Mouse (Mus musculus) frontal cortex, postnatal 10 days (tissue): ENCODE data around the gene Cpa2.
A peak's percentile ranks its signal among the peaks of the same experiment; 100 is the strongest.

Experiments
- DNase-seq, 2 experiments: peaks; one replicate each; pipeline ENCODE4 v3.0.0; 2022; ENCODE audit warnings: low spot score in 2 of 2, mixed read lengths in 1 of 2

Cpa2 gene

DNA sequence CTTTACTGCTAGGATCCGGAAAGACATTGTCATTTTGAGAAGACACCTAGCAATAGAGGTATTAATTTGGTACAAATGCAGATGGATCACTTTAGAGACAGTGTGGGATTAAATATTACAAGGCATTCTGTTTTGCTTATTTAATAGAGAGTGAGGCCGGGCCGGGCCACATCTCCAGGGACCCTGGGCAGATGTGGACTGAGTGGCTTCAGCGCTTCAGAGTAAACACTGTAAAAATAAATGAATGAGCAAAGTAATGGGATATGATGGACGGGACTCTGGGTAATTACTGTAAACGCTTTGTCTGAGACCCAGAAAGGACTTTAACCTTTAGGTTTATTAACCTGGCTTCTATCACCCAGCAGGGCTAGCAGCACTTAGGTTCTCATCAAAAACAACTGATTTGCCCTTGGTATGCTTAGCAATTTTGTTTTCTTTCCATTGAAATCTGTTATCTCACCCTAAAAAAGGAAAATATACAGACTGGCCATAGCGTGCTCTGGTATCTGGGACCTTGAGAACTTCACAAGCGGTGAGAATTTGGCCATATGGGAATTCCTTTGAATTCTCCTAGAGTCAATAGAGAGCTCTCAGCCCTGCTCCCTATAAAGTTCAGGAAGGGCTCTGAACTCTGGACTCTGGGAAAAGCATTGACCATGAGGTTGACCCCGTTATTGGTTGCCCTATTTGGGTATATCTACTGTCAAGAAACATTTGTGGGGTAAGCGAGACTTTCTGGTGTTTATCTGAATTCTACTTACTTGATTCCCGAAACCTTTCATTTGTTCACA lies at the start of gene Cpa2:
Gene Cpa2, plus strand, starts transcription at position 574 of the 791 bp plus-strand sequence.
- no peak for DNase-seq

DNA sequence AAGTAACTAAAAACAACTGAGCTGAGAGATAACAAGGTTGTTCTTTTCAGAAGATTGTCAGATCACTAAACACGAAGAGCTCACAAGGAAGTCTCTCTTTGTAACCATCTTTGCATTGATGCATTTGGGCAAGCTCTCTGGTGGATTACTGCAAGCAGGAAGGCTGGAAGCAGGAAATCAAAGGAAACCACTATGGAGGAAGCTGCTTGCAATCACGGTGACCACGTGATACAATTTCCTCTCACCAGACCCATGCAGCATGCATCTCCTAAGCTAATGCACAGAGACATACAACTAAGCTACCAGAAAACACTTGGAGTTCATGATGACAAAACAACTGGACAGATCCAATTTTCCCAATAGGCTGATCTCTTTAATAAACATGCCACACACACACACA lies 42.3 kb upstream of the Cpa2 start:
- no peak for DNase-seq

DNA sequence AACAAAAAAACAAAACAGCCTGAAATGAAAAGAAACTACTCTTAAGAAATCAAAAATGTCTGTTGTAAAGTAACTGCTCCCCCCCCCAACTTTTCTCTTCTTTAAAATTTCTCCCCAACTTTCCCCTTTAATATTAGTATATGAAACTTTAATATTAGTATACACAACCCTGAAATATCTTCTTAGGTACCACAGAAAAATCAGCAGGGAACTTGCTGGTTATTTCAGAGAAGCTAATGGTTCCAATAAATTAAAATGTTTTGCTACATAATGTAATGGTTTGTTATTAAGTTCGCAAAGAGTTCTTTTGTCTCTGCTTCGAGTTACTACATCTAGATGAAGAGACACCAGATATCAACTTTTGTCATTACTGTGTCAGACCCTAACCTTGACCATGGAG lies 32.6 kb upstream of the Cpa2 start:
- DNase-seq, result no peak

DNA sequence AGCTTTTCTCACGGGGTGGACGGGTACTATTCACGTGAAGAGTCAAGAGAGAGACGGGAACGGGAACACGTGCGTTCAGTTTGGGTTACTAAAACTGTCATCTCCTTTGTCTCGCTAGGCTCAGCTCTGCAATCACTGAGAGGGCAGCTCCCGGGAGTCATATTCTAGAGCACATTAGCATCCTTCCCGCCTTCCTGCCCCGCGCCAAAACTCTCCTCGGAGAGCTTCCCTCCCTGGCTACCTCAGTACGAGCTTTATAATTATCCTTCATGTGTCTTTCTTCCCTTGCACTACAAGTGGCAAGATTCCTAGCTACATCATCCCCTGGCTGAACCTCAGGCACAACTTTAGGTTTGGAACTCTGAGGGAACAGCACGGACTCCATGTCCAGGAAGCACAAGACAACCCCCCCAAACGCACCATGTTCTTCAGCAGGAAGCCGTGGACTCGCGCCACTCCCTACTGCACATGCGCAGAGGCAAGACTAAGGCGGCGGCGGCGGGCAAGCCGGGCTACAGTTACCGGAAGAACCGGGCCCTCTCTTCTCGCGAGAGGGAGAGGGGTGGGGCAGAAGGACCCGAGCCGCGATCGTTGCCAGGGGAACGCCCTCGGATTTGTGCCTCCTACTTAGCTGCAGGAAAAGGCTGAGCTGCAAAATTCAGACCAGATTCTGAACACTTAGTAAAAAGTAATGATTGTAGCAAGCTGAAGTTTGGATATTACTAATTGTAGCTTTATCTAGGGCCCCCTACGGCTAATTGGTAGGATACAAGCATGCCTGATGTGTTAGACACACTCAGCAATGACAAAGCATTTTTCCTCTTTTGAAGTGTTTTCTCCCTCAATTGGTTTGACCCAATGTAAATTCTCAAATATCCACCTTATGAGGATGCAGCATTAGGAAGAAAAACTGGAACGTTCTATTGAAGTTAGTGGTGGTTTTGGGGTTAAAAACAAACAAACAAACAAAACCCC lies 31.8 kb upstream of the Cpa2 start, which contains the start of the genes Tmem209 and Ssmem1:
Gene Tmem209, minus strand, starts transcription at position 519 of the 975 bp plus-strand sequence.
Gene Ssmem1, plus strand, starts transcription at position 585 of the 975 bp plus-strand sequence.
- peak; percentile 98 to 99 for DNase-seq

DNA sequence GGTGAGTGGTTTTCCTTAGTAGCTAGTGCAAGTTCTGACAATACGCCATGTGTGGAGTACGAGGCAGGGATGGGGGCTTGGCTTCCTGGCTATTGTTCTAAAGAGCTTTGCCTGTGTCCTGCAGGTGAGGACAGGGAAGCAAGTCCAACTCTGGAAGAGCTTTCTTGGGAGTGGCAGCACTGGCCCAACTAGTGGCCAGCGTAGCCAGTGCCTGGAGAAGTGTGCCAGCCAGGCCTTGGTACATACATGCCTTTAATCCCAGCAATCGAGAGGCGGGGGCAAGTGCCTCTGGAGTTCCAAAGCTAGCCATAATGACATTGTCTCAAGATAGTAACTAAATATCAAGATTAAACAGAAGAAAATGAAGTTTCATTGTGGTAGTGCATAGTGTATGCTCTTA lies 31.1 kb upstream of the Cpa2 start:
- DNase-seq, result peak in 1 of 2 experiments; percentile 18

DNA sequence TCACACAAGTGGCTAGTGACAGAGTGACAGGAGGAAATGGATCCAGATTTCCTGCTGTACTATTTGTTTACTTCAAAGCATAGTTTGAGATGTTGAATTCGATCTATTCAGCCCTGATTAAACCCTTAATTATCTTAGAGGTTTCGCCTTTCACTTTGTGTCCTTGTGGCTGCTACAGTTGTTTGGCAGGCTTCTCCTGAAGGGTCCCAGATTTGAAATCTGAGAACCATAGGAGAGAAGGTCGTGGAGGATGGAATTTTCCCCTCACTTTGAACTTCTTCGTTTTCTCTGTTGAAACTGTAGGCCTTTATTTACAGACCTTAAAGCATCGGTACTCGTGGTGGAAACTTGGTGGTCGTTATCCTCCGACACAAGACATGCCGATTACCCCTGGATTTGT lies 27.1 kb upstream of the Cpa2 start:
- DNase-seq, result no peak

DNA sequence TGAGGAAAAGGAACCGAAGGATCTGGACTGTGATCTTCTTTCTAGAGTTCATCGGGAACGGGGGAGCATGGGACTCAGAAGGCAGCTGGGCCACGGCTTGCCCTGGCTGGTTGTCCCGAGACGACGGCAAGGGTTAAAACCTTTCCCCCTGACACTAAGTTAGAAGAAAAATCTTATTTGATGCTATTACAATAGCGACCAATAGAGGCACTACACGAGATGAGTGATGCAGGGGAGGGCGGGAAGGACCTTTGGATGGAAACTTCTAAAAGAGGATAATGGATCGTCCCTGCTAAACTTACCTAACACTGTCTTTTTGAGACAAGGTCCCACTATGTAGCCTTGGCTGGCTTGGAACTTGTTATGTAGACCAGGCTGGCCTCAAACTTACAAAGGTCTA lies 21.0 kb upstream of the Cpa2 start:
- DNase-seq, result no peak

DNA sequence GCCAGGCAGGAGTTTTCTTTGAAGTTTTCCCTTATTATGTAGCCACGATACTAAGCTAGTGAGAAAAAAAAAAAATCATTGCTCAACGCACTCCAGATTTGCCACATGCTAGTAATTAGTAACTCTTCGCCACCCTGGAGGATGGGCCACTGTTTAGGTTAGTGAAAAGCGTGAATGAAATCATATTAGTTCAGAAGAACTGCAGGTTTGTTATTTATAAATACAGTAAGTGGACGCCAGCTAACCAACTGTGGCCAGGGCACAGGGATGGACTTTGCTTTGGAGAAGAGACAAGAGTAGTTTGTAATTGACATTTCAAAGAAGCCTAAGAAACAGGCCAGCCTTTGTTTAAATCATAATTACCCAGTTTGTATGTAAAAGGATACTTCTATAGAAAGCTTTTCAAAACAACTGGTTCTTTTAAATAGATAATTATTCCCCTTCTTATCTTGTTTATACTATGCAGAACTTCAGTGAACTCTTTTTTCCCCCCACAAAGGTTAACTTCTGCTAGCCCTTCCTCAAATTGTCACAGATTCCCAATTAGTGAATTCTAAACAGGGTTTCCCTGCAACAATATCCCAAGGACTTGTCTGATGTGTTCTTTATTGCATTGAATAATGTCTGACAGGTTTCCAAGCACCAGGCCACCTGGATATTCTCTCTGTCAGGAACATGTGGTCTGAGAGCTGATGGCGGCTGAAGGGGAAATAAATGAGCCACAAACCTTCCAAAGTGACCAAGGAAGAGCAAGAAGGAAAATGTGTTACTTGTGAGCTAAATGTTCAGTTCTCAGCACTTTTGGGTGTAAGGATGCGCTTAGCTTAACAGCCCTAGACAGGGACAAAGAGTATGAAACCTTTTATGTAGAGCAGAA lies 15.7 kb upstream of the Cpa2 start:
- no peak for DNase-seq

DNA sequence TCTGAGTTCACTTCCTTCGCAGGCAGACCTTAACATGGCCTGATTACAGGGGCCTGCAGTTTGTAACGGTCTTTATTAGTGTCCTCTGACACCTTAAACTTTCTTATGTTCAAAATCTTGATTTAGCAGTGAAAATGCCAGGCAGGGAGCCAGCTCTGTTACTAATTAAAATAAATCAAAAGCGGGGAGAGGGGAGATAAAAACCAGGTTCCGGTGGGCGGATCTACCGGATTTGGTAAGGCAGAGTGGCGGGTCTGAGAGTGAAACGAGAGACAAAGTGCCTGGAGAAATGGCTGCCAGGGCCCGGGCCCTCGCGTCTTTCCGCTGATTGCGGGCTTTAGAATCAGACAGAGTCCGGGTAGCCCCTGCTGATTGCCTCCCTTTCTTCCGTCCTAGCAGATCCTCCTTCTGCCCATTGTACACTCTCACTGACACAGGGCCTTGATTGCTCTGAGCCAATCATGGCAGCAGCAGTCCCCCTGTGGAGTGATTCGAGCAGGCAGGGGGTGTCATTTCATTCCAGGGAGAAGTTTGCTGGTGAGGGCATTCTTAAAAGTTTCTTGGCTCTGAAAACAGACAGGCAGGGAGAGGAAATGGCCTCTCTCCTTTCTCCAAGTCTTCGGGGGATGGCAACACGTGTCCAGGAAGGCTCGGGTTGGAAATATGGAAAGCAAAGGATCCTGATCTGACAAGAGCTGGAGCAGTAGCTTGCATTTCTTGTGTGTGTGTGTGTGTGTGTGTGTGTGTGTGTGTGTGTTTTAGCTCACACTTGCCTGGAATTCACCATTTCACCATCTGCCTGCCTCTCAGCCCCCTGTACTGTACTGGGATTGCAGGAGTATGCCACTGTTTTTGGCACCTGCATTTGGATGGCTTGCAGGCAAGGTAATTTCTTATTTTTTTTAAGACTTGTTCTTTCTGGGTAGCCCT lies 14.5 kb upstream of the Cpa2 start:
- no peak for DNase-seq

DNA sequence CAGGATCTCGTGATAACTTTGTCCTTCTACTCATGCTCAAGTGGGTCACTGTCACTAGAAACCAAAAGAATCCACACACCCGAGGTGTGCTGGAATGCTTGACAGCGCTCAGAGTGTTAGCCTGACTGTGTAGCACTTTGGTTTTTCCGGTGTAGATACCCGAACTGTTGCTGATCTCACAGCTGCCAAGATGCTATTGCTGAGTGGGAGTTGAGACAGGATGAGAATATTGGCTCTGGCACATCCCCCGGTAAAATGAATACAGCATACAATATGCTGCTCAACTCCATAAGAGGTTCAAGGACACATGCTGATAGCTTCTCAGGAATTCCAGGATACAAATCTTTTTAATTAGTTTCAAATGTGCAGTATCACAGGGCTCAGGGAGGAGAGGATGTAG lies 12.6 kb upstream of the Cpa2 start:
- DNase-seq, result no peak

DNA sequence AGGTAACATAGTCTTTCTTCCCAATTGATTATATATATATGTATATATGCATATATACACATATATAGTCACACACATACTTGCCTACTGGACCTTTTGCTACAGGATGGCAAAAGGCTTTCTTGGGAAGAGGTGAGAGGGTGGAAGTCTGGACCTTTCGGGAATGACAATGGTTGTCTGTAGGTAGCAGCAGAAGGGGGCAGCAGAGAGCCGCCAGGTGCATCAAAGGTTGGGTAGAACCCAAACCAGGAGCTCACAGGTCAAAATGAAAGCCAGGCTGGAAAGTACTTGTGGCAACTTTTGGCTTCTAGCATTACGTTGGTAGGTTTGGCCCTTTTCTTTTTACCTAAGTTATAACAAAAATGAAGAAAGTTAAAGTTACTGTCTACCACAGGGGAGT lies 6.0 kb upstream of the Cpa2 start:
- no peak for DNase-seq

DNA sequence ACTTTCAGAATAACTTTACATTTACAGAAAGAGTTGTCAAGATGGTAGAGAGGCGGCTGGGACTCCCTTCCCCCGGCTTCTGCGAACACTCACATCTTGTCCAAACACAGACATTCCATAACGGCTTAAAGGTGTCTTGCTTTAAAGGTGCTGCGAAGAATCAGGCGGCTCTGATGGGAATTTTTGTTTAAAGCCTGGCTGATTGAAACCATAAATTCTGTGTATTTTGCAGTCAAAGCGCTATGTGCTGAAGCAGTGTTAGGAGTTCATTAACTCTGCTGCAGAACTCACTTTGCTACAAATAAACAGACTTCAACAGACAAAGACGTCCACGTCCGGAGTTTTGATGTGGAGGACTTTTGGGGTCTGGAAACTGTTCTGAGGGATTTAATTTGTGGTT lies 3.1 kb upstream of the Cpa2 start:
- DNase-seq, result no peak

DNA sequence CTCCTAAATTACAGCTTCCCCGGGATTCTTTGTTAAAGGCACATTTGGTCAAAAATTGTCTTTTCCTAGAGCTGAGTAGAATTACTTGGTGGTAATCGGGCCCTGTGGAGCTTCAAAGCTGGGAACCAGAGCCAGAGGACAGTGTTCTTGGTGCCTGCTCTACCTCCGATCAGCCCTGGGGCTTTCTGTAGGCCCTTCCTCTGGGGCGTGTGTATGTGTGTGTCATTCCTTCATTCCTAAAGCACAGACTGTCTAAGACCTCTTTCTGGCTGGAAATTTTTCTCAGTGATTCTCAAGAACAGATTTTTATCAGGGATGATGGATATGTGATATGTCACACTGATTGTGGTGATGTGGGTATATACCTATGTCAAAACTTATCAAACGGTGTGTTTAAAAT lies 2.6 kb upstream of the Cpa2 start:
- no peak for DNase-seq

DNA sequence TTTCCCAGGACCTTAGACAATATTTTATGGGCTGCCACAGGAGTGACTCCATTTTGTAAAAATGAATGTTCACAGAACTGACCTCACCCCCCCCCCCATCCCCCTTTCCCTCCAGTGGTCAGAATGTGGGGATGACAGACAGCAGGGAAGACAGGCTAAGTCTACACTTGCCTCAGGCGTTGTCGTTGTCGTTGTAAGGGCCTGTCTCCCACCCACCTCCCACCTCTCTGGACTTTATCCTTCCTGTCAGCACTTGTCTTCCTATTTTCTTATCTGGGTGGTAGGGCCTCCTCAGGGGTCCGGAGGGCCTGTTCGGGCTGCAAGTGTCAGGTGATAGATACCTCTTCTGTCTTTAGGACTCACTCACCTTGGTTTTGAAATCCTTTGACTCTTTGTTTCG lies 895 bp downstream of the Cpa2 start:
- DNase-seq, result no peak

DNA sequence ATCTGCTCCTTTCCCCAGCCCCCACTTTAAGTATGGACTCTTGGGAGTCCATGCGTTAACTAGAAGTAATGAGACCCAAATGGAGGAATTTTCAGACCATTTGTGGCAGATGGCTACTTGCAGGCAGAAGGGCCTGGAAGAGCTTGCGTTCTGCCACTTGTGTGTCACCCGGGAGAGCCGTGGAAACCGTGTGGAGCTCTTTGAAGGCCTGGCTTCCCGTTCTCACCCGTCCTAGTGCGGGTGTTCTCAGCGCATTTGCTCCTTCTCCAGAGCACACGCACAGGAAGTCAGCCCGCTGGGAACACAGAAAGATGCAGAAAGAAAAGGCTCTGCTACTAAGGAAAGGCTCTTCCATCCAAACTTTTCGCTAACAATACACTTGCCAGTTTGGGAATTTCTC lies 1.7 kb downstream of the Cpa2 start:
- DNase-seq, result no peak

DNA sequence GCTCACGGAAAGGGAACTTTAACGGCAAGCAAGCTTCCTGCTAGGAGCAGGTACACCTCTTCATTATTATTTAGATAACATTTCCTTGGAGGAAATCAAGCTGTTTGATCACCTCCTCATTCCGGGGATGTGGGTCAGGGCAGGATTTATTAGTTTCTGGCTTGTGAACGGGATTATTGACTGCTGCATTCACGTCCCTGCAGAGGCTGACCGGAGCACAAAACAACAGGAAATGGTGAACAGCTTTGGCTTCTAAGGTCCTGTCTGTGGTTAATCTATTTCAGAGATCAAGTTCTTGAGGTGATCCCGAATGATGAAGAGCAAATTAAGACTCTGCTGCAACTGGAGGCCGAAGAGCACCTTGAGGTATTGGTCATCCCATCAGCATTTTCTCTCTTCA lies 2.5 kb downstream of the Cpa2 start:
- no peak for DNase-seq

DNA sequence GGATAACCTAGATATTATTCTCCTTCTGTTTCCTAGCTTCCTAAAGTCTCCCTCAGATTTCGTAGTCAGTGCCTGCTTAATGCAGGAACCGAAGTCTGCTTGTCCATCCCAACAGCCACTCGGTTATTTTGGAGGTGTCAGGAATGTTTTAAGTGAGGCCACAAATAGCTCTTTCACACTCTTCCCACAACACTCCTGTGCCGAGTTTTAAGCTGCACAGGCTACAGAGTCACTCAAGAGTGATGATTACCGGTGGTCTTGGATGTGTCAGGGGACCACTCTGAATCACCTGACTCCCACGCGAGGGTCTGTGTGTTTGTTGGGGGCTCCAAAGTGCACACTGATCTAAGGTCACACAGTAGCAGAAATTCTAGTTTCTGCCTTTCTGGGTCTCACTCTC lies 4.3 kb downstream of the Cpa2 start:
- no peak for DNase-seq

DNA sequence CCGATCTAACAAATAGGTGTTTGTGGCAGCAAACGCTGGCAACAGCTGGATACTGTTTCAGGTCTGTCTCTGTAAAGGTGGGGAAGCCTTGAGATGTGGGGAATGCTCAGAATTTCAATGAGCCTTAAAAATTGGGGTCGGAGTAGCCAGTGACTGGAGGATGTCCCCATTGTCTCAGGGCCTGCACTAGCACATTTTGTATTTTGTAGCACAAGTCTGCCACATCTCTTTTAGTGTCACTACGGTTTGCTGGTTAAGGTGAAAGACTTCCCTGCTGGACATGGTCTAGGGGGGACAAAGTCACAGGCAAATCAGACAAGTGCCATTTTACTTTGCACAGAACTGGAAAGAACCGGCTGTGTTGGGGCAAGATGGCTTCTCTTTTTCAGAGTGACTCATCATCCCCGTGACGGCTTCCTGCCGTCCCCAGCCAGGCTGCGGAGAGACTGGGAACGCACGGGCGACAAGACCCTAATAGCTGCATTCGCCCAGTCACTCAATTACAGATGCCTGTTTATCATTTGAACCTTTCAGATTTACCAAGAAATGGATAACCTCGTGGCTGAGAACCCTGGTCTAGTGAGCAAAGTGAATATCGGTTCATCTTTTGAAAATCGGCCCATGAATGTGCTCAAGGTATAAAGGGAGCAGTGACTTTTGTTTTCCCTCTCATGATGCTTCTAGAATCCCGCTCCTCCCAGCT lies 5.3 kb downstream of the Cpa2 start:
- DNase-seq, result peak in 1 of 2 experiments; percentile 29

DNA sequence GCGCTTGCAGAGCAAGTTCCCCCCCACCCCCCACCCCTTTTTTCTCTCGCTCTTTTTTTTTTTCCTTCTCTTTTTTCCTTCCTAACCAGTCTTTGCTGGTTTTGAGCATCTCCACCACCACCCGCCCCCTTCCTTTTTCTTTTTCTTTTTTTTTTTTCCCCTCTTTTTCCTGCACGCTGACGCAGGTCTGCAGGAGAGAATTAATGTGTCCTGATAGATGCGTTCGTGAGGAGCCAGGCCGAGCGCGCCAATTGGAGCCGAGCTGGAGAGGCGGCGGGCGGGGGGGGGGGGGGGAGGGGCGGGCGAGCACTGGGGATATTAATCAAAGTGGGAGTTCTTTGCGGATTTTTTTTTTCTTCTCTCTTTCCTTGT lies 5.9 kb downstream of the Cpa2 start:
- peak in 1 of 2 experiments; percentile 26 for DNase-seq
